10 mouse cellular contexts compared by ENCODE assay signal in the genomic region with DNA sequence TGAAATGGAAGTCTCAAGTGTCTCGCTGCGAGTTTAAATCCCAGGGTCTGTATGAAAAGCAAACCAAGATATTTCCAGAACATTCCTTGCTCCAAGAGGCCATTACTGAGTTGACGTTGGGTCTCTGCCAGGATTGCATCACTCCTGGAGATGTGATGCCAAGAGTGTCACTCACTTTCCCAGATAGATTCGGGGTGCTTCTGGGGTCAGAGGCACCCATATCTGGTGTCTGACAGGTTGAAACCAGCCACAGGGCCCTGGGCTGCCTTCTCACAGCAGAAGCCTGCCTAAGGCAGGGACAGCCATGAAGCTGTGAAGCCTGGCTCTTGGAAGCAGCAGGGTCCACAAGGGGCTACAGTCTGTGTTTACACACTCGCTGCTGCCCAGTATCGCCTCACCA. TPM values are rescaled to one million over a fixed set of nuclear protein-coding genes. Genes with fewer than 3 reads are reported as not detected.
DNase-seq lines count a peak whose midpoint lies in the region; ATAC-seq lines count a peak whose summit lies in the region.
"Had no signal": no experiment of that assay in that cellular context is flagged by ENCODE, and none has a peak within 500 bp of the region (broad histone marks: within the 10 kb centered on the region; RNA-seq: fewer than 3 reads in every experiment).

No protein-coding gene starts in this region.

- 0 out of 2 replicates have a peak overlapping the region, but pooled peaks have one; percentile 30 for H3K27ac ChIP-seq in embryonic facial prominence, embryonic 12.5 days
- H3K27ac ChIP-seq in embryonic facial prominence, embryonic 10.5 days (replicated peaks): no peak overlapping the region
- H3K27ac ChIP-seq: liver, embryonic 12.5 days; stomach, embryonic 15.5 days had no signal

- no peak for DNase-seq in embryonic facial prominence, embryonic 10.5 days (ENCODE audit: low spot score)
- peak; percentile 10 for DNase-seq in brain, adult 2 months (ENCODE audit: low read depth, low spot score)
- DNase-seq in heart, postnatal 4 days: peak; percentile 77
- DNase-seq in lung, postnatal 14 days: peak; percentile 81
- DNase-seq in thymus, adult 18-20 months: no peak
- no peak for DNase-seq in c-Kit-positive CD71-positive TER-119-positive erythroid progenitor cells, embryonic 14.5 days (ENCODE audit: low spot score)
- DNase-seq in urinary bladder, postnatal 10 days (ENCODE audit: low spot score): no peak

- H3K9me3 ChIP-seq in embryonic facial prominence, embryonic 12.5 days: no peaks in the 10 kb centered on the region
- no peaks in the 10 kb centered on the region for H3K9me3 ChIP-seq in embryonic facial prominence, embryonic 10.5 days
- H3K9me3 ChIP-seq: liver, embryonic 12.5 days; stomach, embryonic 15.5 days had no signal

- no peaks in the 10 kb centered on the region for H3K27me3 ChIP-seq in embryonic facial prominence, embryonic 12.5 days
- H3K27me3 ChIP-seq in embryonic facial prominence, embryonic 10.5 days (replicated peaks; ENCODE audit: low read depth, poor library complexity, severe bottlenecking): peaks cover 5% of the 10 kb centered on the region
- H3K27me3 ChIP-seq: stomach, embryonic 15.5 days had no signal

- H3K9ac ChIP-seq in embryonic facial prominence, embryonic 12.5 days: no peak overlapping the region
- H3K9ac ChIP-seq: liver, embryonic 12.5 days; stomach, embryonic 15.5 days had no signal

- H3K36me3 ChIP-seq in embryonic facial prominence, embryonic 12.5 days: no peaks in the 10 kb centered on the region
- H3K36me3 ChIP-seq in embryonic facial prominence, embryonic 10.5 days (replicated peaks): no peaks in the 10 kb centered on the region
- H3K36me3 ChIP-seq: liver, embryonic 12.5 days; stomach, embryonic 15.5 days had no signal

- H3K4me1 ChIP-seq in embryonic facial prominence, embryonic 12.5 days: peaks cover 22% of the 10 kb centered on the region
- H3K4me1 ChIP-seq in embryonic facial prominence, embryonic 10.5 days: peaks cover 53% of the 10 kb centered on the region

- WGBS in embryonic facial prominence, embryonic 12.5 days: 81% methylated on average over 6 of the region's 6 CpGs
- WGBS in embryonic facial prominence, embryonic 10.5 days: 88% methylated on average over 6 of the region's 6 CpGs

- no peak for ATAC-seq in embryonic facial prominence, embryonic 12.5 days (ENCODE audit: insufficient number of reproducible peaks, insufficient read depth, low FRiP score, low TSS enrichment)
- ATAC-seq: liver, embryonic 12.5 days had no signal

- no peak overlapping the region for H3K4me2 ChIP-seq in embryonic facial prominence, embryonic 12.5 days (replicated peaks)
- H3K4me2 ChIP-seq: liver, embryonic 12.5 days; stomach, embryonic 15.5 days had no signal

- H3K4me3 ChIP-seq in embryonic facial prominence, embryonic 12.5 days: no peak overlapping the region
- H3K4me3 ChIP-seq in embryonic facial prominence, embryonic 10.5 days: no peak overlapping the region
- H3K4me3 ChIP-seq: liver, embryonic 12.5 days; stomach, embryonic 15.5 days had no signal

RNA-seq across cellular contexts. Expression of gene Zbtb38, which starts 24.9 kb away (rescaled TPM):
- polyA plus RNA-seq in embryonic facial prominence, embryonic 12.5 days (2016; fragmentation: Nextera tagmentation; extraction: Ambion mirVana): 10.5 and 12.3 TPM in 2 replicates
- 8.4 and 8.6 TPM in 2 replicates for polyA plus RNA-seq in embryonic facial prominence, embryonic 10.5 days (2016; fragmentation: Nextera tagmentation; extraction: Ambion mirVana)
- total RNA-seq in heart, postnatal 4 days (2021): 10 to 100 TPM; 34.6 to 35.2 TPM

Comparison
In these comparisons a context has a peak if more than half of its experiments do, and no peak if none do; other contexts are left out.
1. DNase-seq: peak in brain, adult 2 months (single experiment), heart, postnatal 4 days (single experiment) and lung, postnatal 14 days (single experiment); none in embryonic facial prominence, embryonic 10.5 days (single experiment), thymus, adult 18-20 months (0 of 2), c-Kit-positive CD71-positive TER-119-positive erythroid progenitor cells, embryonic 14.5 days (single experiment) and urinary bladder, postnatal 10 days (single experiment).